Mouse (Mus musculus): Measurements from ENCODE around the gene H2al1c.
"Not testable (repeated sequence)": the region's sequence is repeated elsewhere in the genome, so short reads cannot be mapped to it uniquely, and the experiment has no call there.

Gene H2al1c

DNA sequence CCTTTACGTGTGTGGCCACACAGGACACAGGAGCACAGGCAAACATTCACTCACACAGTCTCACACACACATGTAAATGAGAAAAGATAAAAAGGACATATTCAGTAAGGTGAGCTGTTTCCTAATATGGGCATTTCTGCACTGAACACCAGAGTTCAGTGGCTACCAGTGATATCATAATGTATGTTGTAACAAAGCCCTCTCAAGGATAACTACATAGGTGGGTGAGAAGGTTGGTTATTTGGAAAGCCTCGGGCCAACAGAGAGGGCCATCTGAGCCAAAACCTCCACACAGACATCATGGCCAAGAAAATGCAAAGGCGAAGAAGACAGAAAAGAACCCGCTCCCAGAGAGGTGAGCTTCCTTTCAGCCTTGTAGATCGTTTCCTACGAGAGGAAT lies at the start of gene H2al1c:
Gene H2al1c (plus strand): TSS at position 301 of the 400 bp plus-strand sequence.
- not testable (repeated sequence) for DNase-seq (ENCODE audit: low read depth)

- DNase-seq (ENCODE audit: low read depth) = no peak
Observed at GRCm38 (mm10) chrX:11264918-11265317, 40.5 kb upstream of the H2al1c start.

- DNase-seq (ENCODE audit: low read depth) = no peak
Observed at GRCm38 (mm10) chrX:11267791-11268190, 37.7 kb upstream of the H2al1c start.

- no peak for DNase-seq (ENCODE audit: low read depth)
Observed at GRCm38 (mm10) chrX:11269074-11269473, 36.4 kb upstream of the H2al1c start.

DNA sequence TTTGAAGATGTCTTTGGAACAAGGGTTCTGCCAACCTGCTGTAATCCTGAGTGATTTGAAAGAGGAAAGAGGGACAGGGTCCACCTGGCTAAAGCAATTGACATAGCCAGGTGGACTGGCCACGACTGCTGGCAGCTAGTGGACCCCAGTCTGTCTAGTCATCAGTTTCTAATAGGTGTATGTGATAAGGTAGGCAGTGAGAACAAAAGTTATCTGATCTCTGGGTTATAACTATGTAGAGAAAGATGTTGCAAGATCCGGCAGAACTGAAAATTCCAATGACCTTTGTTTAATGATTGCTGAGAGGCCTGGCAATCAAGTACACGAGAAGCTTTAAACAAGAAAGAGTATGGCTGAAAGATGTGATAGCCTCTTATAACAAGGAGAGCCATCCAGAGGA lies 32.3 kb upstream of the H2al1c start:
- no peak for DNase-seq (ENCODE audit: low read depth)

DNA sequence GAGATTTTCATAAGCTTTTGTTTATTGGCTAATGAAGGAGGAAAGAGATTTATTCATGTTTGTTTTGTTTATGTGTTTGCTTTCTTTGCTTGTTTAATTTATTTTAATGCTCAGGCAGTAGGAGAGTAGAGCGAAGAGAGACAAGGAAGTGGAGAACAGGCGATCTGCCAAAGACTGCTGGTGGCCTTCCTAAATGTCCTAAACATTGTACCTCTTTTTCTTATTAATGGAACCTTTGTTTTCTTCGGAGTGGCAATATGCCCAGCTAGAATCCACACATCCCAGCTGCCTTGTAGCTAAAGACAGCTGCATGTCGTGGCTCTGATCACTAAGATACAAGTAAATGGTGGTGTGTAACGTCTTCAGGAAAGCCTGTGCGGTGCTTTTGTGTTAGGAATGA lies 28.4 kb upstream of the H2al1c start:
- DNase-seq (ENCODE audit: low read depth) = no peak

- no peak for DNase-seq (ENCODE audit: low read depth)
Observed at GRCm38 (mm10) chrX:11280741-11281140, 24.7 kb upstream of the H2al1c start.

- DNase-seq (ENCODE audit: low read depth) = no peak
Observed at GRCm38 (mm10) chrX:11288306-11288882, 17.1 kb upstream of the H2al1c start.

GRCm38 (mm10) chrX:11289244-11289643 lies 16.2 kb upstream of the H2al1c start:
- DNase-seq (ENCODE audit: low read depth) = no peak

- not testable (repeated sequence) for DNase-seq (ENCODE audit: low read depth)
Observed at GRCm38 (mm10) chrX:11298957-11299356, 6.5 kb upstream of the H2al1c start, which contains the start of gene H2al1a. TSS of gene H2al1a (plus strand) at chrX:11299257.

GRCm38 (mm10) chrX:11302132-11302531 lies 3.3 kb upstream of the H2al1c start, which contains the start of gene H2al1b:
TSS of gene H2al1b (plus strand) at chrX:11302432.
- DNase-seq (ENCODE audit: low read depth) = not testable (repeated sequence)

DNA sequence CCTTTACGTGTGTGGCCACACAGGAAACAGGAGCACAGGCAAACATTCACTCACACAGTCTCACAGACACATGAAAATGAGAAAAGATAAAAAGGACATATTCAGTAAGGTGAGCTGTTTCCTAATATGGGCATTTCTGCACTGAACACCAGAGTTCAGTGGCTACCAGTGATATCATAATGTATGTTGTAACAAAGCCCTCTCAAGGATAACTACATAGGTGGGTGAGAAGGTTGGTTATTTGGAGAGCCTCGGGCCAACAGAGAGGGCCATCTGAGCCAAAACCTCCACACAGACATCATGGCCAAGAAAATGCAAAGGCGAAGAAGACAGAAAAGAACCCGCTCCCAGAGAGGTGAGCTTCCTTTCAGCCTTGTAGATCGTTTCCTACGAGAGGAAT lies 3.1 kb downstream of the H2al1c start, which contains the start of gene H2al1d:
Gene H2al1d (plus strand): TSS at position 301 of the 400 bp plus-strand sequence.
- not testable (repeated sequence) for DNase-seq (ENCODE audit: low read depth)

- DNase-seq (ENCODE audit: low read depth) = not testable (repeated sequence)
Observed at GRCm38 (mm10) chrX:11311634-11312033, 6.2 kb downstream of the H2al1c start, which contains the start of gene H2al1e. TSS of gene H2al1e (plus strand) at chrX:11311934.

DNA sequence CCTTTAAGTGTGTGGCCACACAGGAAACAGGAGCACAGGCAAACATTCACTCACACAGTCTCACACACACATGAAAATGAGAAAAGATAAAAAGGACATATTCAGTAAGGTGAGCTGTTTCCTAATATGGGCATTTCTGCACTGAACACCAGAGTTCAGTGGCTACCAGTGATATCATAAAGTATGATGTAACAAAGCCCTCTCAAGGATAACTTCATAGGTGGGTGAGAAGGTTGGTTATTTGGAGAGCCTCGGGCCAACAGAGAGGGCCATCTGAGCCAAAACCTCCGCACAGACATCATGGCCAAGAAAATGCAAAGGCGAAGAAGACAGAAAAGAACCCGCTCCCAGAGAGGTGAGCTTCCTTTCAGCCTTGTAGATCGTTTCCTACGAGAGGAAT lies 9.4 kb downstream of the H2al1c start, which contains the start of gene H2al1f:
Gene H2al1f (plus strand): TSS at position 301 of the 400 bp plus-strand sequence.
- not testable (repeated sequence) for DNase-seq (ENCODE audit: low read depth)

GRCm38 (mm10) chrX:11317956-11318355 lies 12.5 kb downstream of the H2al1c start, which contains the start of gene H2al1g:
TSS of gene H2al1g (plus strand) at chrX:11318256.
- not testable (repeated sequence) for DNase-seq (ENCODE audit: low read depth)

GRCm38 (mm10) chrX:11321192-11321591 lies 15.7 kb downstream of the H2al1c start, which contains the start of gene H2al1h:
TSS of gene H2al1h (plus strand) at chrX:11321492.
- DNase-seq (ENCODE audit: low read depth) = not testable (repeated sequence)

DNA sequence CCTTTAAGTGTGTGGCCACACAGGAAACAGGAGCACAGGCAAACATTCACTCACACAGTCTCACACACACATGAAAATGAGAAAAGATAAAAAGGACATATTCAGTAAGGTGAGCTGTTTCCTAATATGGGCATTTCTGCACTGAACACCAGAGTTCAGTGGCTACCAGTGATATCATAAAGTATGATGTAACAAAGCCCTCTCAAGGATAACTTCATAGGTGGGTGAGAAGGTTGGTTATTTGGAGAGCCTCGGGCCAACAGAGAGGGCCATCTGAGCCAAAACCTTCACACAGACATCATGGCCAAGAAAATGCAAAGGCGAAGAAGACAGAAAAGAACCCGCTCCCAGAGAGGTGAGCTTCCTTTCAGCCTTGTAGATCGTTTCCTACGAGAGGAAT lies 18.9 kb downstream of the H2al1c start, which contains the start of gene H2al1i:
Gene H2al1i (plus strand): TSS at position 301 of the 400 bp plus-strand sequence.
- DNase-seq (ENCODE audit: low read depth) = not testable (repeated sequence)

DNA sequence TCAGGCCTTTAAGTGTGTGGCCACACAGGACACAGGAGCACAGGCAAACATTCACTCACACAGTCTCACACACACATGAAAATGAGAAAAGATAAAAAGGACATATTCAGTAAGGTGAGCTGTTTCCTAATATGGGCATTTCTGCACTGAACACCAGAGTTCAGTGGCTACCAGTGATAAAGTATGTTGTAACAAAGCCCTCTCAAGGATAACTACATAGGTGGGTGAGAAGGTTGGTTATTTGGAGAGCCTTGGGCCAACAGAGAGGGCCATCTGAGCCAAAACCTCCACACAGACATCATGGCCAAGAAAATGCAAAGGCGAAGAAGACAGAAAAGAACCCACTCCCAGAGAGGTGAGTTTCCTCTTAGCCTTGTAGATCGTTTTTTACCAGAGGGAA lies 22.1 kb downstream of the H2al1c start, which contains the start of gene H2al1j:
Gene H2al1j (plus strand): TSS at position 301 of the 400 bp plus-strand sequence.
- not testable (repeated sequence) for DNase-seq (ENCODE audit: low read depth)

GRCm38 (mm10) chrX:11345762-11346161 lies 40.3 kb downstream of the H2al1c start:
- DNase-seq (ENCODE audit: low read depth) = no peak

DNA sequence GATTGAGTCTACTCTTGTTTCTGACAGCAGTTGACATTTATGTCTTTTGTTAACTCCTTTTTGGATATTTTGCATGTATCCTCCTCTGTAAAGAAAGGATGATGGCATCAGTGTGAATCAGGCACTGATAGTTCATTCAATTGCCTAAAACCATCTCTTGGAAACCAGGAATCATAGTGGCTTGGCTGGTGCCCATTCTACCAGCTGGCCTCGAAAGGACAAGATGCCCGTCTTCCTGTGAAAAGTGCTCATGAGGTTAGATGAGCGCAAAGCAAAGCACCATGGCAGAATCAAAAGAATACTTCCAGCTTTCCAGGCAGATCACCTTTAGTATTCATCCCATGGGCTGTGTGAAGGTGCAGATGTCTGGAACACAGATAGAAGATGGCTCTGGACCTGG lies 41.3 kb downstream of the H2al1c start:
- no peak for DNase-seq (ENCODE audit: low read depth)

All from naive thymus-derived CD4-positive, alpha-beta T cell, adult 2 months (primary cell).